Mouse (Mus musculus) lung, adult 2 months (tissue): ENCODE data around the gene Tmem63a. TPM values are rescaled to one million over a fixed set of nuclear protein-coding genes. Genes with fewer than 3 reads are reported as not detected.
"Not testable (repeated sequence)": the region's sequence is repeated elsewhere in the genome, so short reads cannot be mapped to it uniquely, and the experiment has no call there.

Experiments used
- DNase-seq: peaks from one replicate; pipeline ENCODE4 v3.0.0; 2022
- H3K4me1 ChIP-seq: fragments of 200-500 bp; 2 replicates; pipeline ENCODE4 v1.6.1; 2011; ENCODE audit warnings: low read length; ENCODE audit not compliant: control insufficient read depth, insufficient read depth
- H3K4me3 ChIP-seq: fragments of 200-500 bp; replicated peaks from 2 replicates; pipeline ENCODE3; 2011; ENCODE audit warnings: low read depth, mild to moderate bottlenecking, control low read depth, low read length; ENCODE audit errors: extremely low read depth
- CTCF ChIP-seq: fragments of 200-500 bp; IDR thresholded peaks from 2 replicates; pipeline ENCODE4 v1.5.1; 2011; ENCODE audit warnings: mild to moderate bottlenecking, low read length, control low read depth; ENCODE audit not compliant: insufficient read depth
- POLR2A ChIP-seq: fragments of 200-500 bp; IDR thresholded peaks from 2 replicates; pipeline ENCODE4 v1.6.1; 2011; ENCODE audit warnings: low read depth, mild to moderate bottlenecking, control low read depth, low read length, borderline replicate concordance; ENCODE audit errors: extremely low read depth
- WGBS: fragments of 180-500 bp; shearing (Covaris S2); methylation state at CpG from one replicate; pipeline ENCODE4 v1.1.7; 2018; 5-methylcytosine and 5-hydroxymethylcytosine counted together
- polyA plus RNA-seq: library from polyadenylated mRNA; depleted of rRNA; stranded (reverse); fragments of >200 nt; gene quantifications from 2 replicates; pipeline ENCODE4 v1.2.3, GENCODE M21; 2012

The Tmem63a gene
- polyA plus RNA-seq, 1 experiment: 81.7 TPM

GRCm38 (mm10) chr1:180979484-180980251 is 37.5 kb downstream of the Tmem63a start:
- Histone ChIP-seq H3K4me3 (no peak overlapping the region), H3K4me1 (no peaks in the 10 kb centered on the region)
- no peak for DNase-seq
- no peak for TF ChIP-seq POLR2A
- WGBS: 74% methylated on average over 24 of the region's 24 CpGs

GRCm38 (mm10) chr1:180980464-180980863 is 38.3 kb downstream of the Tmem63a start:
- Histone ChIP-seq H3K4me3 (no peak overlapping the region), H3K4me1 (no peaks in the 10 kb centered on the region)
- WGBS: 71% methylated on average over 2 of the region's 2 CpGs
- no peak for DNase-seq
- TF ChIP-seq CTCF (0 out of 2 replicates have a peak, but pooled peaks have one; percentile 5), POLR2A (no peak)

GRCm38 (mm10) chr1:180981298-180982046 is 39.3 kb downstream of the Tmem63a start:
- WGBS: 79% methylated on average over 7 of the region's 7 CpGs
- H3K4me3 ChIP-seq, DNase-seq, H3K4me1 ChIP-seq: not testable (repeated sequence)

GRCm38 (mm10) chr1:180986701-180987100 is 44.6 kb downstream of the Tmem63a start:
- whole genome bisulfite sequencing: 87% methylated on average over 8 of the region's 8 CpGs
- H3K4me3 ChIP-seq: no peak overlapping the region
- H3K4me1 ChIP-seq: no peaks in the 10 kb centered on the region
- TF ChIP-seq POLR2A (no peak), CTCF (no peak)
- no peak for DNase-seq

GRCm38 (mm10) chr1:180987759-180988158 is 45.6 kb downstream of the Tmem63a start:
- Histone ChIP-seq H3K4me1 (no peaks in the 10 kb centered on the region), H3K4me3 (no peak overlapping the region)
- TF ChIP-seq CTCF: peak; percentile 91
- 0 out of 2 replicates have a peak, but pooled peaks have one; percentile 18 for TF ChIP-seq POLR2A
- 3% methylated on average over 9 of the region's 9 CpGs for WGBS
- peak; percentile 67 for DNase-seq

GRCm38 (mm10) chr1:180990671-180991070 is 48.5 kb downstream of the Tmem63a start:
- Histone ChIP-seq H3K4me3 (no peak overlapping the region), H3K4me1 (no peaks in the 10 kb centered on the region)
- TF ChIP-seq POLR2A (no peak), CTCF (no peak)
- DNase-seq: no peak
- WGBS: 55% methylated on average over 3 of the region's 3 CpGs

GRCm38 (mm10) chr1:180992142-180992541 is 50.0 kb downstream of the Tmem63a start:
- peak; percentile 26 for DNase-seq
- Histone ChIP-seq H3K4me1 (no peaks in the 10 kb centered on the region), H3K4me3 (no peak overlapping the region)
- TF ChIP-seq POLR2A: no peak
- TF ChIP-seq CTCF: peak; percentile 29; the same call in 1 of the 2 replicates
- WGBS: 40% methylated on average over 3 of the region's 3 CpGs

- Histone ChIP-seq H3K4me1 (0 out of 2 replicates have a peak, but pooled peaks cover 2% of the 10 kb centered on the region), H3K4me3 (no peak overlapping the region)
- no peak for DNase-seq
- 43% methylated on average over 10 of the region's 10 CpGs for WGBS
- no peak for TF ChIP-seq CTCF
Observed at GRCm38 (mm10) chr1:181000501-181001092, 58.5 kb downstream of the Tmem63a start.

- WGBS: 87% methylated on average over 3 of the region's 3 CpGs
- 0 out of 2 replicates have a peak, but pooled peaks cover 2% of the 10 kb centered on the region for H3K4me1 ChIP-seq
- H3K4me3 ChIP-seq: no peak overlapping the region
- no peak for TF ChIP-seq CTCF
- TF ChIP-seq POLR2A: no peak
- no peak for DNase-seq
Observed at GRCm38 (mm10) chr1:181001217-181001616, 59.1 kb downstream of the Tmem63a start.
